Mouse (Mus musculus) heart, embryonic 11.5 days (tissue): ENCODE measurements around the gene Pop7. TPM values are rescaled to one million over a fixed set of nuclear protein-coding genes. Genes with fewer than 3 reads are reported as not detected.
A peak's percentile ranks its signal among the peaks of the same experiment; 100 is the strongest.

Experiments used
- ATAC-seq: fragments of 200-750 bp; cut with Nextera tagmentation; replicated peaks from 2 replicates; pipeline ENCODE4 v1.8.0; 2017; ENCODE audit warnings: moderate library complexity; ENCODE audit not compliant: insufficient number of reproducible peaks, low FRiP score, low TSS enrichment
- H3K27ac ChIP-seq: fragments of 300-500 bp; sonication (generic); 2 replicates; pipeline ENCODE4 v1.5.1; 2014; ENCODE audit warnings: mild to moderate bottlenecking, low read depth, low read length
- H3K27me3 ChIP-seq: fragments of 300-500 bp; sonication (generic); 2 replicates; pipeline ENCODE4 v1.6.1; 2014; ENCODE audit warnings: mild to moderate bottlenecking, low read length, mixed read lengths; ENCODE audit not compliant: control insufficient read depth, insufficient read depth
- H3K36me3 ChIP-seq: fragments of 300-500 bp; sonication (generic); 2 replicates; pipeline ENCODE4 v1.6.1; 2014; ENCODE audit warnings: mild to moderate bottlenecking, low read length, moderate library complexity, mixed read lengths; ENCODE audit not compliant: control insufficient read depth, insufficient read depth
- H3K4me1 ChIP-seq: fragments of 300-500 bp; sonication (generic); 2 replicates; pipeline ENCODE4 v1.6.1; 2014; ENCODE audit warnings: low read length; ENCODE audit not compliant: control insufficient read depth, insufficient read depth
- H3K4me2 ChIP-seq: fragments of 300-500 bp; sonication (generic); 2 replicates; pipeline ENCODE4 v1.6.1; 2014; ENCODE audit warnings: mild to moderate bottlenecking, moderate library complexity
- H3K4me3 ChIP-seq: fragments of 300-500 bp; sonication (generic); 2 replicates; pipeline ENCODE4 v1.5.1; 2014; ENCODE audit warnings: low read depth, low read length
- H3K9ac ChIP-seq: fragments of 300-500 bp; sonication (generic); 2 replicates; pipeline ENCODE4 v1.6.1; 2014; ENCODE audit warnings: mild to moderate bottlenecking, low read depth, low read length, moderate library complexity
- H3K9me3 ChIP-seq: fragments of 300-500 bp; sonication (generic); replicated peaks from 2 replicates; pipeline ENCODE4 v1.6.1; 2016; ENCODE audit warnings: low read length; ENCODE audit not compliant: control insufficient read depth
- WGBS: fragments of 180-500 bp; shearing (Covaris S2); extraction: QIAGEN DNeasy Blood & Tissue Kit; methylation state at CpG from one replicate; pipeline ENCODE4 v1.1.7; 2014; ENCODE audit not compliant: insufficient replicate concordance; 5-methylcytosine and 5-hydroxymethylcytosine counted together
- polyA plus RNA-seq: library from polyadenylated mRNA; unstranded; fragments of >200 nt; fragmentation: Nextera tagmentation; extraction: Ambion mirVana; gene quantifications from 2 replicates; pipeline ENCODE4 v1.2.1, GENCODE M21; 2014

The Pop7 gene
- polyA plus RNA-seq, 1 experiment from 2014 or later = 50.0 TPM

DNA sequence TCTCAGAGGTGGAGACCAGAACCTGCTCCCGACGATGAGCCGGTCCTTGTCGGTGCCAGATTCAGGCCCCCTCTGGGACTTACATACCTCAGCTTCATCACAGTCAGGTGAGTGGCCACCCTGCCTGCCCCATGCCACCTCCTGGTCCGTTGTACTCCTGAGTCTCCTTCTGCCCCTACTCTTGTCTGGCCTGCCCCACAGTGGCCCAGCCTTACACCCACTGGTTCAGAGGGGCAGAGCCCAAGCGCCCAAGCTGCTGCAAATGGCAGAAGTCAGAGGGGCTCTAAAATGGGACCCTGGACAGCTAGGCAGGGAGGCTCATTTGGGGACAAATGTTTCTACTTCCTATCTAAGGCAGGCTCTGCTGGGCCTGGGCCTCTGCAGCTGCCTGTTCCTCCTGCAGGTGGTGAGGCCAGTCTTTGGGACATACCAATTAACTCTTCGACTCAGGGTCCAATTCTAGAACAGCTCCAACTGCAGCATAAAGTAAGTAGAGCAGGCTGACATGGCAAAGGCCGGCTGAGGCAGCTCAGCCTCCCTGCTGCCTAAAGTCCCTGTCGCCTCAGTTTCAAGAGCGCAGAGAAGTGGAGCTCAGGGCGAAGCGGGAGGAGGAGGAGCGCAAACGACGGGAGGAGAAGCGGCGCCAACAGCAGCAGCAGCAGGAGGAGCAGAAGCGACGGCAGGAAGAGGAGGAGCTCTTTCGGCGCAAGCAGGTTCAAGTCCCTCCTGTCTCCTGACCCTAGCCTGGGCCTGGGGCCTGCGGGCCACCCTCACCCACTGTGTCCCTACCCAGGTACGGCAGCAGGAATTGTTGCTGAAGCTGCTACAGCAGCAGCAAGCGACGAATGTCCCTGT is 21.3 kb upstream of the Pop7 start:
- H3K4me2 ChIP-seq = no peak overlapping the region
- ATAC-seq = no peak
- 82% methylated on average over 25 of the region's 25 CpGs for WGBS
- H3K4me3 ChIP-seq = no peak overlapping the region
- no peaks in the 10 kb centered on the region for H3K27me3 ChIP-seq
- H3K9ac ChIP-seq = no peak overlapping the region
- 0 out of 2 replicates have a peak, but pooled peaks cover 7% of the 10 kb centered on the region for H3K4me1 ChIP-seq
- H3K27ac ChIP-seq = no peak overlapping the region
- H3K9me3 ChIP-seq = no peaks in the 10 kb centered on the region
- H3K36me3 ChIP-seq = peaks cover 78% of the 10 kb centered on the region

DNA sequence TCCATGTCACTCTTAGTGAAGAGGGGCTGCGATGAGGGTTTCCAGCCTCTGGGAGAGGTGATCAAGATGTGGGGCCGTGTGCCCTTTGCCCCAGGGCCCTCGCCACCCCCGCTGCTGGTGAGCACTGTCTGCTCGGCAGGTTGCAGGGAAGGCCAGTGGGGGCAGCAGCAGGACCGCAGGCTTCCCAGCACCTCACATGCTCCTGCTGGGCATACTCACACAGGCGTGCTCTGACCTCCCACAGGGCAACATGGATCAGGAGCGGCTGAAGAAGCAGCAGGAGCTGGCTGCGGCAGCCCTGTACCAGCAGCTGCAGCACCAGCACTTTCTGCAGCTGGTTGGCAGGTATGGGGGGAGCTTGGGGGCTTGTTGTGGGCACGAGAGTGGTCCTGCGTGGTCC is 20.4 kb upstream of the Pop7 start:
- Histone ChIP-seq H3K9ac (no peak overlapping the region), H3K4me3 (no peak overlapping the region), H3K4me1 (0 out of 2 replicates have a peak, but pooled peaks cover 7% of the 10 kb centered on the region), H3K27me3 (no peaks in the 10 kb centered on the region), H3K9me3 (no peaks in the 10 kb centered on the region), H3K36me3 (peaks cover 69% of the 10 kb centered on the region), H3K27ac (no peak overlapping the region), H3K4me2 (no peak overlapping the region)
- WGBS = 83% methylated on average over 11 of the region's 11 CpGs
- ATAC-seq = no peak

DNA sequence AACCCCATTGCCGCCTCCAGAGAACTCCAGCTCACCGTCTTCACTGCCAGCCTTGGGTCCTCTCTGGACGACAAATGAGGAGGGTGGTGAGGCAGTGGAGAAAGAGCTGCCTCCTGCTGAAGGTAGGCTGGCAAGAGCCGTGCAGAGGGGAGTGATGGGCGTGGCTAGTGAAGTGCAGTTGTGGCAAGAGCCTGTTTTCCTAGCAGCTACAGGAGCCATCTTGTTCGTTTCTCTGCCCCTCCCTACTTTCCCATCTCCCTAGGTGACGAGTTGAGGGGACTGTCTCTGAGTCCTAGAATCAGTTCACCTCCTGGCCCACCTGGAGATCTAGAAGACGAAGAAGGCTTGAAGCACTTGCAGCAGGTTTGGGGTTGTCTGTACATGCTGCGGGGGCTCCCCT is 19.5 kb upstream of the Pop7 start:
- WGBS = 77% methylated on average over 9 of the region's 9 CpGs
- 0 out of 2 replicates have a peak, but pooled peaks cover 4% of the 10 kb centered on the region for H3K4me1 ChIP-seq

DNA sequence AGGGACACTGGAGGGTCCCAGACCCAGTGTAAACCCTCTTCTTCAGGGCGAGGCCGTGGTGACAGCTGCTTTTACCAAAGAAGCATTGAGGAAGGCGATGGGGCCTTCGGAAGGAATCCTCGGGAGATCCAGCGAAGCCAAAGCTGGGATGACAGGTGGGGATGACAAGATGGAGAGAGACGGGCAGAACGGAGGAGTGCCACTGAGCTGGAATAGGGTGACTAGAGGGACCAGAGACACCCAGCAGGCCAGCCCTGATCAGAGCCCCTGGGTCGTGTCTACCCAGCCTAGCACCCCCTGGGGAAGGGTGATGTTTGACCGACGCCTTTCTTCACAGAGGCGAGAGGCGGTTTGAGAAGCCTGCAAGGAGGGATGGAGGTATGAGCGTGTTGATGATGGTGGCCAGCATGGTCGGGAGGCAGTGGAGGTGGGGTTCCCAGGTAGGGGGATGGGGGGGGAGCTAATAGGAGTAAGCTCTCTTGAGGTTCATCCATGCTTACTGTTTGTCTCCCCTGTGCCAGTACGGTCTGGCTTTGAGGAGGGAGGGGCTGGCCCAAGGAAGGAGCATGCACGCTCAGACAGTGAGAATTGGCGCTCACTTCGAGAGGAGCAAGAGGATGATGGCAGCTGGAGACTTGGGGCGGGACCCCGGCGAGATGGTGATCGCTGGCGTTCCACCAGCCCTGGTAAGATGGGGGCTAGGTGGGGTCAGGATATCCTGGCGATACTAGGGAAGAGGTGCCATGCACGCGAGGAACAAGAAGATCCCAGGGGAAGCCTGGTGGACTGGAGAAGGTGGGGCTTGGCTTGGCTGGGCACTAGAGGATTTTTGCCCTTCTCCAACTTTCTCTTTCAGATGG is 17.6 kb upstream of the Pop7 start:
- H3K4me2 ChIP-seq = no peak overlapping the region
- H3K4me1 ChIP-seq = no peaks in the 10 kb centered on the region
- H3K27me3 ChIP-seq = no peaks in the 10 kb centered on the region
- no peak for ATAC-seq
- WGBS = 91% methylated on average over 27 of the region's 27 CpGs
- no peak overlapping the region for H3K9ac ChIP-seq
- no peak overlapping the region for H3K4me3 ChIP-seq
- peaks cover 58% of the 10 kb centered on the region for H3K36me3 ChIP-seq
- H3K27ac ChIP-seq = no peak overlapping the region
- no peaks in the 10 kb centered on the region for H3K9me3 ChIP-seq

More for the DNA sequence above, 19.5 kb upstream of the Pop7 start:
- Histone ChIP-seq H3K36me3 (peaks cover 66% of the 10 kb centered on the region), H3K4me3 (no peak overlapping the region), H3K4me2 (no peak overlapping the region), H3K9me3 (no peaks in the 10 kb centered on the region), H3K9ac (no peak overlapping the region), H3K27ac (no peak overlapping the region), H3K27me3 (no peaks in the 10 kb centered on the region)
- ATAC-seq = no peak

DNA sequence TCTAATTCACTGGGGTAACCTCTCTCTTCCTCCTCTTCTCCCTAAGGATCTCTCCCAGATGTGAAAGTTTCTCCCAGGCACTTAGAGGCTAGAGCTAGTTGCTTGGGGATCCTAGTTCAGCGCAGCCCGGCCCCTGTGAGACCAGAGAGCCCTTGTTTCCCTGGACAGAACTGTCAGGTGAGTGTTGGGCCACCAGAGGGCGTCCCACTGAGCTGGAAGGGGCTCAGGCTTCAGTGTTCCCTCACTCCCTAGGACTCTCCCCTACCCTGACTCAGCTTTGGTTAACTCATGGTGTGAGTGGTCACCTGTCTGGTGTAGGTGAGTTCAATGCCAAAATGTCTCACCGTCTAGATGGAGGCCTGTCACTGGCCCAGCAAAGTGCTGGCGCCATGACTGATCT is 16.1 kb upstream of the Pop7 start, which contains the start of gene Gigyf1:
Gene Gigyf1, plus strand, starts transcription at position 113 of the 400 bp plus-strand sequence.
- H3K36me3 ChIP-seq = peaks cover 43% of the 10 kb centered on the region
- H3K9ac ChIP-seq = no peak within 1 kb of the TSS
- no peak within 1 kb of the TSS for H3K27ac ChIP-seq
- H3K4me1 ChIP-seq = peaks cover 5% of the 10 kb centered on the region; the same call in 1 of the 2 replicates
- 0 out of 2 replicates have a peak, but pooled peaks have one; percentile 7 for ATAC-seq
- no peaks in the 10 kb centered on the region for H3K27me3 ChIP-seq
- 74% methylated on average over 5 of the region's 5 CpGs for WGBS
- H3K4me3 ChIP-seq = no peak within 1 kb of the TSS
- H3K4me2 ChIP-seq = no peak within 1 kb of the TSS
- H3K9me3 ChIP-seq = no peaks in the 10 kb centered on the region

DNA sequence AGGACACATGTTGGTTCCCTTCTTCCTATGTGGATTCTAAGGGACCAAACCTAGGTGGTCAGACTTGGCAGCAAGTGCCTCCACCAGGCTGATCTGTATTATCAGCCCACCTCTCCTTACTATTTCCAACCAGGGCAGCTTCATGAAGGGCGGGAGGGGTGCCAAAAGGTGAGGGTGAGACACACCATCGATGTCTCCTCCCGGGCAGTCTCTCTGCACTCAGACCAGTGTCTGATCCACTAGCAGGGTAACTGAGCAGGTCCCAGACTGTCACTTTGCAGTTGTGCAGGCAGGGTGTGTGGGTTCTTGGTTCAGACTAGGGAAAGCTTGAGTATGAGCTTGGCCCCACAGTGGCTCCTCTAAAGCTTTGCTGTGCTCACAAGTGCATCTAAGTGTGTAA is 12.5 kb upstream of the Pop7 start:
- H3K36me3 ChIP-seq = peaks cover 12% of the 10 kb centered on the region
- peaks cover 23% of the 10 kb centered on the region for H3K4me1 ChIP-seq
- H3K4me3 ChIP-seq = no peak overlapping the region
- ATAC-seq = no peak
- no peak overlapping the region for H3K9ac ChIP-seq
- no peaks in the 10 kb centered on the region for H3K27me3 ChIP-seq
- H3K4me2 ChIP-seq = no peak overlapping the region
- H3K9me3 ChIP-seq = no peaks in the 10 kb centered on the region
- no peak overlapping the region for H3K27ac ChIP-seq
- 79% methylated on average over 3 of the region's 3 CpGs for WGBS

DNA sequence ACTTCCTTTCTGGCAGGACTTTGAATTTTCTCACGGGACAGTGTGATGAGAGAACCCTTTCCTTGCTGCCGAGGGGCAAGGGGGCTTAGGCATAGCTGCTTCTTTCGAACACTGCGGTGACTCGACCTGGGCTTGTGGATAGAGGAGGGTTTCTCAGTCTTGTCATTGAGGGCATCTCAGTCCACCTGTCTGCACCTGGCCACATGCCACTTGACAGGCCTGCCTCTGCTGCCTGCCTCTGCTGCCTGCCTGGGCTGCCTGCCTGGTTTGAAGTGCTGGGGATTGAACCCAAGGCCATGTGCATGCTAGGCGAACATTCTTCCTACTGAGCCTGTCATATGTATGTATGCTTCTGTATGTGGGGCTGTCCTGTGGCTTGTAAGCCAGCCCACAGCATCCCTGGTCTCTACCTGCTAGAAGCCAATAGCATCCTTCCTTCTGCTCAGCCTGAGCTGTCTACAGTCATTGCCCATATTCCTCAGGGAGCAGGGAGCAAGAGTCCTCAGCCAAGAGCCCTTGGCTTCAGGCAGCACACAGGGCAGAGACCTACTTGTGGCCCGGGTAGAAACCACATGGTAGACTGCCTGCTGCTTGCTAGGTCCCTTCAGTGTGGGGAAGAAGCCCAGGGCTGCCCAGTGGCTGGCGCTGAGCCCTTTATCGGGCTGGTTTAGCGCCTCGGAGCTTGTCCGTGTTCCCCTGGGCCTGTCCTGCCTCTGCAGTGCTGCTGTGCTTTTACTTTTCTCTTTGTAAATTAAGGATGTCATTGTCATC is 11.8 kb upstream of the Pop7 start:
- Histone ChIP-seq H3K27ac (no peak overlapping the region), H3K9ac (no peak overlapping the region), H3K4me1 (peaks cover 23% of the 10 kb centered on the region), H3K9me3 (no peaks in the 10 kb centered on the region), H3K4me2 (no peak overlapping the region), H3K36me3 (peaks cover 6% of the 10 kb centered on the region; the same call in 1 of the 2 replicates), H3K27me3 (no peaks in the 10 kb centered on the region), H3K4me3 (no peak overlapping the region)
- ATAC-seq = no peak
- 87% methylated on average over 12 of the region's 12 CpGs for whole genome bisulfite sequencing
